Mouse (Mus musculus): ENCODE data around the gene Ubqln1. TPM values are rescaled to one million over a fixed set of nuclear protein-coding genes. Genes with fewer than 3 reads are reported as not detected.

Ubqln1 gene
- polyA plus RNA-seq, 1 experiment from 2014 or later = 80.6 TPM

GRCm38 (mm10) chr13:58215253-58215591, 231 bp downstream of the Ubqln1 start:
- Histone ChIP-seq H3K9ac (ENCODE audit: low read depth, low read length) (peak overlapping the region; percentile 97), H3K27ac (peak overlapping the region; percentile 90), H3K9me3 (replicated peaks; ENCODE audit: low read length) (no peaks in the 10 kb centered on the region), H3K36me3 (ENCODE audit: insufficient read depth, low read length) (no peaks in the 10 kb centered on the region), H3K4me2 (ENCODE audit: low read length) (peak overlapping the region; percentile 88), H3K4me3 (replicated peaks; ENCODE audit: low read depth, low read length) (peak overlapping the region; percentile 100), H3K4me1 (replicated peaks; ENCODE audit: insufficient read depth, low read length) (peaks cover 21% of the 10 kb centered on the region), H3K27me3 (ENCODE audit: insufficient read depth, low read length) (no peaks in the 10 kb centered on the region)
- TF ChIP-seq CTCF (IDR thresholded peaks at IDR 0.05; ENCODE audit: low read depth) = no peak
- ATAC-seq (replicated peaks; ENCODE audit: low FRiP score, low read depth) (peak; percentile 79; the same call in 1 of the 2 replicates), DNase-seq (ENCODE audit: low spot score) (no peak)
- WGBS = 5% methylated on average over 43 of the region's 48 CpGs

DNA sequence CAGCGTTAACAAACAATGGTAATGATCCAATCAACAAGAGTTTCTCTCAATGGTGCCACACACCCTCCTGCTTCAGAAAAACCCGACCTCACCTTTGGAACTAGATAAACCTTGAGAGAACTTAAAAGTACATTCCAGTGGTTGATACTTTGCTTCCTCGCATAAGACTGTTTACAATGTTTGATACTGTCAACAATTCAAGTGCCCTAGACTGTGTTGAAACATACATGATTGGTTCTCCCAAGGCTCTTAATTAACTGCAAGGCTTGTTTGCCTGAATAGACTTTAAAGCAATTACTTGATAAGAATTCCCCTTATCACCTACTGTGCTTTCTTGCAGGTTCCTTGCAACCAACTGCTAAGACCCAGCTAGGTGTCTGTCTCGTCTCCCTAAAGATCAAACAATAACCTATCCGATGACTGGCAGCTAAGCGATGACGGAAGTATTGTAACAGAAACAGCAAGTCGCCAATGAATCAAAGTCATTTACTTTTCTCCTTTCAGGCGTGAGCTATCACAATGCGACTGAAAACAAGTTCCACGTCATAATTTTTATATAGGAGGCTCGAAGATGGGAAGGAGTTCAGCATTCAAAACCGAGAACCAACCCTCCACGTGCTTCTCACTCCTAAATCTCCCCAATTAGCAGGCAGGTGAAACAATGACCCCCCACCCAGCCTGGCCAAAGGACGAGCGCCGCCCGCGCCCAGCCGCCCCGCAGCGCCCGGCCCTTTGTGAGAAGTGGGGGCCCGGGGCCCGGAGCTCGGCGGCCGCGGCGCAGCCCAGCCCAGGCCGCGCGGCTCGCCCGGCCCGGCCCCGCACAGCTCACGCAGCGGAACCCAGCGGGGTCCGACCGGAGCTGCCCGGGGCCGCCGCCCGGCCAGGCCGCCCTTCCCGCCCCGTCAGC, 854 bp downstream of the Ubqln1 start:
- H3K4me3 ChIP-seq (replicated peaks; ENCODE audit: low read depth, low read length) = peak overlapping the region; percentile 100
- WGBS = 2% methylated on average over 46 of the region's 49 CpGs
- H3K9ac ChIP-seq (ENCODE audit: low read depth, low read length) = peak overlapping the region; percentile 97
- H3K27me3 ChIP-seq (ENCODE audit: insufficient read depth, low read length) = no peaks in the 10 kb centered on the region
- H3K27ac ChIP-seq = peak overlapping the region; percentile 90
- DNase-seq (ENCODE audit: low spot score) (peak; percentile 39), ATAC-seq (replicated peaks; ENCODE audit: low FRiP score, low read depth) (peak; percentile 56; the same call in 1 of the 2 replicates)
- no peak for TF ChIP-seq CTCF (IDR thresholded peaks at IDR 0.05; ENCODE audit: low read depth)
- peaks cover 21% of the 10 kb centered on the region for H3K4me1 ChIP-seq (replicated peaks; ENCODE audit: insufficient read depth, low read length)
- H3K36me3 ChIP-seq (ENCODE audit: insufficient read depth, low read length) = no peaks in the 10 kb centered on the region
- no peaks in the 10 kb centered on the region for H3K9me3 ChIP-seq (replicated peaks; ENCODE audit: low read length)
- peak overlapping the region; percentile 88 for H3K4me2 ChIP-seq (ENCODE audit: low read length)

DNA sequence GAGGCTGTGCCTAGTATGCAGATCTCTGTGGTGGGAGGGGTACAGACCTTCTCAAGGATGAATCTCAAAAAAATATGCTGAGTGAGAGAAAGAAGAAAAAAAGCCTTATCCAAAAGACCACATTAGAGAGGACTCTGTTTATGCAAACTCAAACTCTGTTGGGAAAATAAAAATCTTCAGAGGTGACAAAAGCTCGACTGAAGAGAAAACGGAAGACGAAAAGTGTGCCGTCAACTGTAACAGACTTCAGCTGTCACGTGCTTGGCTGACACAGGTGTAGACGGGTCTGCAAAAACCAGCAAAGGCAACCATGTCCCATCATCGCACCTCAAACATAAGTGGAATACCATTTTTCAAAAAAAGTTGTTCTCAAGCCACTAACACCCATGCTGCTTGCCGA, 1.7 kb downstream of the Ubqln1 start:
- H3K4me2 ChIP-seq (ENCODE audit: low read length) = peak overlapping the region; percentile 88
- 36% methylated on average over 8 of the region's 8 CpGs for WGBS
- H3K9ac ChIP-seq (ENCODE audit: low read depth, low read length) = peak overlapping the region; percentile 10; the same call in 1 of the 2 replicates
- no peak overlapping the region for H3K27ac ChIP-seq
- peak overlapping the region; percentile 100 for H3K4me3 ChIP-seq (replicated peaks; ENCODE audit: low read depth, low read length)
- H3K9me3 ChIP-seq (replicated peaks; ENCODE audit: low read length) = no peaks in the 10 kb centered on the region
- H3K27me3 ChIP-seq (ENCODE audit: insufficient read depth, low read length) = no peaks in the 10 kb centered on the region
- no peaks in the 10 kb centered on the region for H3K36me3 ChIP-seq (ENCODE audit: insufficient read depth, low read length)
- no peak for DNase-seq (ENCODE audit: low spot score)
- peaks cover 21% of the 10 kb centered on the region for H3K4me1 ChIP-seq (replicated peaks; ENCODE audit: insufficient read depth, low read length)
- no peak for TF ChIP-seq CTCF (IDR thresholded peaks at IDR 0.05; ENCODE audit: low read depth)
- no peak for ATAC-seq (replicated peaks; ENCODE audit: low FRiP score, low read depth)

GRCm38 (mm10) chr13:58212530-58212929, 2.9 kb downstream of the Ubqln1 start:
- 76% methylated on average over 2 of the region's 2 CpGs for WGBS
- Histone ChIP-seq H3K27ac (no peak overlapping the region), H3K4me2 (ENCODE audit: low read length) (no peak overlapping the region), H3K4me3 (replicated peaks; ENCODE audit: low read depth, low read length) (no peak overlapping the region), H3K9me3 (replicated peaks; ENCODE audit: low read length) (no peaks in the 10 kb centered on the region), H3K36me3 (ENCODE audit: insufficient read depth, low read length) (no peaks in the 10 kb centered on the region), H3K4me1 (replicated peaks; ENCODE audit: insufficient read depth, low read length) (peaks cover 21% of the 10 kb centered on the region), H3K27me3 (ENCODE audit: insufficient read depth, low read length) (no peaks in the 10 kb centered on the region), H3K9ac (ENCODE audit: low read depth, low read length) (no peak overlapping the region)
- DNase-seq (ENCODE audit: low spot score) (no peak), ATAC-seq (replicated peaks; ENCODE audit: low FRiP score, low read depth) (no peak)
- TF ChIP-seq CTCF (IDR thresholded peaks at IDR 0.05; ENCODE audit: low read depth) = no peak

DNA sequence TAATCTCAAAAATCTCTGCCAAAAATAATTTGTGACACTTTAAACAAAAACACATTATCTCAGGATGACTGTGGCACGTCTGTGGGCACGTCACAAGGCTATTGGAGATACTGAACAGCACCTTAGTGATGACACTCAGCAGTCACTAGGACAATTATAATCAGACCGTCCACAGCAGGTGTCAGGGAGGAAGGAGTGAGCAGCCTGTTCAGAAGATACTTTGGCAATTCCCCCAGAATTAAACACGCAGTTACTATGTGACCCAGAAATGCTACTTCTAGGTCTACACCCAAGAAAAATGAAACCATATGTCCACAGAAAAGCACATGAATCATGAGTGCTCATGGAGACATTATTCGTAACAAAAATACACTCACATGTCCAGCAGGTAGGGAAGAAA, 5.0 kb downstream of the Ubqln1 start:
- Histone ChIP-seq H3K4me2 (ENCODE audit: low read length) (no peak overlapping the region), H3K9ac (ENCODE audit: low read depth, low read length) (no peak overlapping the region), H3K4me1 (replicated peaks; ENCODE audit: insufficient read depth, low read length) (peaks cover 18% of the 10 kb centered on the region), H3K36me3 (ENCODE audit: insufficient read depth, low read length) (no peaks in the 10 kb centered on the region), H3K27me3 (ENCODE audit: insufficient read depth, low read length) (no peaks in the 10 kb centered on the region), H3K4me3 (replicated peaks; ENCODE audit: low read depth, low read length) (no peak overlapping the region), H3K27ac (no peak overlapping the region), H3K9me3 (replicated peaks; ENCODE audit: low read length) (no peaks in the 10 kb centered on the region)
- DNase-seq (ENCODE audit: low spot score) = no peak
- TF ChIP-seq CTCF (IDR thresholded peaks at IDR 0.05; ENCODE audit: low read depth) = no peak
- no peak for ATAC-seq (replicated peaks; ENCODE audit: low FRiP score, low read depth)
- WGBS = 74% methylated on average over 5 of the region's 5 CpGs

GRCm38 (mm10) chr13:58206084-58206483, 9.4 kb downstream of the Ubqln1 start:
- DNase-seq (ENCODE audit: low spot score) (no peak), ATAC-seq (replicated peaks; ENCODE audit: low FRiP score, low read depth) (no peak)
- Histone ChIP-seq H3K9ac (ENCODE audit: low read depth, low read length) (no peak overlapping the region), H3K27me3 (ENCODE audit: insufficient read depth, low read length) (no peaks in the 10 kb centered on the region), H3K4me2 (ENCODE audit: low read length) (no peak overlapping the region), H3K9me3 (replicated peaks; ENCODE audit: low read length) (no peaks in the 10 kb centered on the region), H3K27ac (no peak overlapping the region), H3K36me3 (ENCODE audit: insufficient read depth, low read length) (no peaks in the 10 kb centered on the region), H3K4me1 (replicated peaks; ENCODE audit: insufficient read depth, low read length) (peaks cover 4% of the 10 kb centered on the region; the same call in 1 of the 2 replicates), H3K4me3 (replicated peaks; ENCODE audit: low read depth, low read length) (no peak overlapping the region)
- WGBS = 82% methylated on average over 4 of the region's 4 CpGs
- TF ChIP-seq CTCF (IDR thresholded peaks at IDR 0.05; ENCODE audit: low read depth) = no peak
